Mouse (Mus musculus) heart, embryonic 12.5 days (tissue): ENCODE data around the gene Mapk3. TPM values are rescaled to one million over a fixed set of nuclear protein-coding genes. Genes with fewer than 3 reads are reported as not detected.
A peak's percentile ranks its signal among the peaks of the same experiment; 100 is the strongest.

Experiments
- ATAC-seq: fragments of 200-750 bp; cut with Nextera tagmentation; 2 replicates; pipeline ENCODE4 v1.8.0; 2017; ENCODE audit warnings: moderate TSS enrichment, moderate library complexity; ENCODE audit not compliant: insufficient number of reproducible peaks, low FRiP score
- H3K27ac ChIP-seq: fragments of 300-500 bp; sonication (generic); 2 replicates; pipeline ENCODE4 v1.5.1; 2016; ENCODE audit warnings: mild to moderate bottlenecking, moderate library complexity; ENCODE audit not compliant: poor library complexity, severe bottlenecking
- H3K27me3 ChIP-seq: fragments of 300-500 bp; sonication (generic); replicated peaks from 2 replicates; pipeline ENCODE4 v1.6.1; 2016; ENCODE audit warnings: mild to moderate bottlenecking, moderate library complexity
- H3K36me3 ChIP-seq: fragments of 300-500 bp; sonication (generic); 2 replicates; pipeline ENCODE4 v1.6.1; 2016; ENCODE audit warnings: mild to moderate bottlenecking, moderate library complexity
- H3K4me1 ChIP-seq: fragments of 300-500 bp; sonication (generic); replicated peaks from 2 replicates; pipeline ENCODE4 v1.6.1; 2016; ENCODE audit warnings: mild to moderate bottlenecking
- H3K4me2 ChIP-seq: fragments of 300-500 bp; sonication (generic); 2 replicates; pipeline ENCODE4 v1.6.1; 2016; ENCODE audit warnings: mild to moderate bottlenecking, moderate library complexity
- H3K4me3 ChIP-seq: fragments of 300-500 bp; sonication (generic); 2 replicates; pipeline ENCODE4 v1.5.1; 2016; ENCODE audit warnings: mild to moderate bottlenecking
- H3K9ac ChIP-seq: fragments of 300-500 bp; sonication (generic); 2 replicates; pipeline ENCODE4 v1.6.1; 2016; ENCODE audit warnings: mild to moderate bottlenecking, moderate library complexity
- H3K9me3 ChIP-seq: fragments of 300-500 bp; sonication (generic); replicated peaks from 2 replicates; pipeline ENCODE4 v1.6.1; 2016; ENCODE audit warnings: mild to moderate bottlenecking, moderate library complexity
- WGBS: fragments of 180-500 bp; shearing (Covaris S2); methylation state at CpG from one replicate; pipeline ENCODE4 v1.1.7; 2016; 5-methylcytosine and 5-hydroxymethylcytosine counted together
- polyA plus RNA-seq: library from polyadenylated mRNA; unstranded; fragments of >200 nt; fragmentation: Nextera tagmentation; extraction: Ambion mirVana; gene quantifications from 2 replicates; pipeline ENCODE4 v1.2.1, GENCODE M21; 2016

Gene Mapk3
- polyA plus RNA-seq, 1 experiment from 2014 or later, result 57.8 TPM

DNA sequence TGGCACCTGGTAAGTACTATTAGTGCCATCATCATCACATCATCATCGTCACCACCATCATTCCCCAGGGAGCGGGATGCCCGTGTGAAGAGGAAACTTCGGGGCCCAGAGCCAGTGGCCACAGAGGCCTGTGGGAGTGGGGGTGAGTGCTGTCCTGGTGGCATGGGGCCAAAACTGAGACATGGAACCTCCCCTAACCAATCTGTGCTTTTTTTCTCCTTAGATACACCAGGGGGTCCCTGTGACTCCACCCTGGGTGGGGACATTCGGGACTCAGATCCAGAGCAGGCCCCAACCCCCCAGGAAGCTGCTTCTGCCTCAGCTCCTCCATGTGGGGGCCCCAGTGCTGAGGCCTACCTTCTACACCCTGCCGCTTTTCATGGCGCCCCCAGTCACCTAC lies 25.1 kb downstream of the Mapk3 start:
- no peak overlapping the region for H3K4me2 ChIP-seq
- H3K27me3 ChIP-seq, result no peaks in the 10 kb centered on the region
- no peak overlapping the region for H3K27ac ChIP-seq
- H3K9me3 ChIP-seq, result no peaks in the 10 kb centered on the region
- ATAC-seq, result no peak
- H3K9ac ChIP-seq, result no peak overlapping the region
- H3K4me3 ChIP-seq, result no peak overlapping the region
- H3K4me1 ChIP-seq, result peaks cover 23% of the 10 kb centered on the region
- WGBS, result 86% methylated on average over 7 of the region's 7 CpGs
- H3K36me3 ChIP-seq, result peaks cover 57% of the 10 kb centered on the region

DNA sequence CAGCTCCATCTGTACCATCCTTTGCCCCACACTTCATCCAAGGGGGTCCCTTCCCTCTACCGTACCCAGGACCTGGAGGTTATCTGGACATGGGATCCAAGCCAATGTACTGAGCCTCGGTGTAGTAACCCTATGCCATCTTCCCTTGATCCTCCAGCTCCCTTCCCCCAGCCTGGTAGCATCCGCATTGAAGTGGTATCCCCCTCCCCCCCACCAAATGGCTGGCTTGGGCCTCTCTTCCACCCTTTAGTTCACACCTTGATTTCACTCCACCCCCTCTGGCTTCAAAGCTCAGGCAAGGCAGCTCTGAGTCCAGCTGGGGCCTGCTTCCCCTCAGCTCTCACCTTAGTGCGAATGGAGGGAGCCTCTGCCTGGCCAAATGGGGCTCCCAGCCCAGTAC lies 25.7 kb downstream of the Mapk3 start:
- ATAC-seq, result no peak
- H3K4me1 ChIP-seq, result peaks cover 18% of the 10 kb centered on the region
- H3K4me2 ChIP-seq, result no peak overlapping the region
- H3K4me3 ChIP-seq, result no peak overlapping the region
- H3K27ac ChIP-seq, result no peak overlapping the region
- no peaks in the 10 kb centered on the region for H3K27me3 ChIP-seq
- WGBS, result 54% methylated on average over 4 of the region's 4 CpGs
- H3K9me3 ChIP-seq, result no peaks in the 10 kb centered on the region
- H3K36me3 ChIP-seq, result peaks cover 63% of the 10 kb centered on the region
- no peak overlapping the region for H3K9ac ChIP-seq

- Histone ChIP-seq H3K36me3 (peaks cover 67% of the 10 kb centered on the region), H3K4me1 (peaks cover 18% of the 10 kb centered on the region)
- WGBS, result 89% methylated on average over 14 of the region's 14 CpGs
These were observed 26.7 kb downstream of the Mapk3 start for GRCm38 (mm10) chr7:126786142-126786541.

GRCm38 (mm10) chr7:126789141-126789540 lies 29.7 kb downstream of the Mapk3 start:
- no peaks in the 10 kb centered on the region for H3K9me3 ChIP-seq
- peaks cover 22% of the 10 kb centered on the region for H3K4me1 ChIP-seq
- no peak overlapping the region for H3K4me3 ChIP-seq
- ATAC-seq, result no peak
- 85% methylated on average over 4 of the region's 4 CpGs for WGBS
- no peak overlapping the region for H3K9ac ChIP-seq
- H3K27ac ChIP-seq, result no peak overlapping the region
- no peaks in the 10 kb centered on the region for H3K27me3 ChIP-seq
- H3K36me3 ChIP-seq, result peaks cover 66% of the 10 kb centered on the region
- H3K4me2 ChIP-seq, result no peak overlapping the region

More at GRCm38 (mm10) chr7:126786142-126786541, 26.7 kb downstream of the Mapk3 start:
- Histone ChIP-seq H3K4me3 (no peak overlapping the region), H3K9me3 (no peaks in the 10 kb centered on the region), H3K9ac (no peak overlapping the region), H3K27ac (no peak overlapping the region), H3K27me3 (no peaks in the 10 kb centered on the region), H3K4me2 (no peak overlapping the region)
- ATAC-seq, result no peak

GRCm38 (mm10) chr7:126791851-126792720 lies 32.7 kb downstream of the Mapk3 start, which contains the start of gene Ppp4c:
Ppp4c (minus strand) TSS chr7:126792496.
- Histone ChIP-seq H3K4me2 (peak within 1 kb of the TSS; percentile 76), H3K4me1 (peaks cover 47% of the 10 kb centered on the region), H3K9me3 (no peaks in the 10 kb centered on the region), H3K4me3 (peak within 1 kb of the TSS; percentile 85), H3K27ac (peak within 1 kb of the TSS; percentile 92), H3K9ac (peak within 1 kb of the TSS; percentile 94), H3K36me3 (peaks cover 66% of the 10 kb centered on the region), H3K27me3 (no peaks in the 10 kb centered on the region)
- peak; percentile 93 for ATAC-seq
- WGBS, result under 1% methylated on average over 72 of the region's 83 CpGs

DNA sequence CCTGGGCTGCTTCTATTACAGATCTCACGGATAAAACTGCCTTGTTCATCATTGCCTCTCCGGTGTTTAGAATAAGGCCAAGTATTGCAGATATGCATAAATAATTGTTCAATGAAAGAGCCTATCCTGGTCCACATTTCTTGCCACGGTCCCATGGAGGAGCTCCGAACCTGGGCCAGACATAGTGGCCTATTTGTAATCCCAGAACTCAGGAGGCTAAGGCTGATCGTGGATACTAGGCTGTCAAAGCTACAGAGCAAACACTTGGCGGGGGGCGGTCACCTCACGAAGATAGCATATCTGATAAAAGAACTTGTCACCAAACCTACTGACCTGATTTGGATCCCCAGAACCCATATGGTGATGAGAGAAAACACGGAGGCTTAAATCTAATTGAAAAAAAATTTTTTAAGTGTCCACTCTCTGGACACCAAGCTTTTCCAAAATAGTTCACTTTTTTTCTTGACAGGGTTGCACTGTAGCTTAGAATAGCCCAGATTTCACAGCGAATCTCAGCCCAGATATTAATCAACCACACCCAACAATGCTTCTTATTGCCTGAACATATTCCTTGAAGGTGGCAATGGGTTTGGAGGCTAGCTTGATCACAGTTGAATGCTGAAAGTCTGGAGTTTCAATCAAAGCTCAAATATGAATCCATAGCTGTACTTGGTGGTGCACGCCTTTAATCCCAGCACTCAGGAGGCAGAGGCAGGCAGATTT lies 33.5 kb downstream of the Mapk3 start:
- ATAC-seq, result peak; percentile 7; the same call in 1 of the 2 replicates
- Histone ChIP-seq H3K27me3 (no peaks in the 10 kb centered on the region), H3K27ac (peak overlapping the region; percentile 92), H3K9me3 (no peaks in the 10 kb centered on the region), H3K36me3 (peaks cover 65% of the 10 kb centered on the region), H3K4me3 (peak overlapping the region; percentile 85), H3K4me1 (peaks cover 55% of the 10 kb centered on the region), H3K4me2 (peak overlapping the region; percentile 76), H3K9ac (peak overlapping the region; percentile 94)
- WGBS, result 16% methylated on average over 11 of the region's 11 CpGs

- H3K4me3 ChIP-seq, result no peak overlapping the region
- H3K4me2 ChIP-seq, result peak overlapping the region; percentile 76; the same call in 1 of the 2 replicates
- H3K36me3 ChIP-seq, result peaks cover 57% of the 10 kb centered on the region
- no peak for ATAC-seq
- H3K27me3 ChIP-seq, result no peaks in the 10 kb centered on the region
- H3K9ac ChIP-seq, result no peak overlapping the region; the same call in 1 of the 2 replicates
- H3K9me3 ChIP-seq, result no peaks in the 10 kb centered on the region
- WGBS, result 64% methylated on average over 4 of the region's 4 CpGs
- no peak overlapping the region for H3K27ac ChIP-seq
- H3K4me1 ChIP-seq, result peaks cover 55% of the 10 kb centered on the region
These were observed 34.3 kb downstream of the Mapk3 start for GRCm38 (mm10) chr7:126793456-126794270.

DNA sequence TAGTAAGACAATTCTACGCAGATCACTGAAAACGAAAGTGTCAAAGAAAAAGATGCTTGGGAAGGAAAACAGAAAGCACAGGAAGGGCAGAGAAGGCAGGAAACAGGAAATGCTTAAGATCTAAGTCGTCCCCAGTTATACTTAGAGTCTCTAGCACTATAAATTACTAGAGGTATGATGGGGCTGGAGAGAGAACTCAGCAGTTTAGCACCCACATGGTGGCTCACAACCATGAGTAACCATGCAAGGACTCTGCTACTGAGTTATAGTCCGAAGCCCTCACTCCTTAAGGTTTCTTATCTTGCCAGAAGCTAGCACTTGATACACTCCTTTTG lies 34.8 kb downstream of the Mapk3 start:
- H3K9me3 ChIP-seq, result no peaks in the 10 kb centered on the region
- no peak overlapping the region for H3K4me3 ChIP-seq
- H3K27ac ChIP-seq, result no peak overlapping the region
- no peak overlapping the region for H3K4me2 ChIP-seq
- 53% methylated on average over 4 of the region's 4 CpGs for WGBS
- ATAC-seq, result no peak
- H3K9ac ChIP-seq, result no peak overlapping the region
- peaks cover 51% of the 10 kb centered on the region for H3K36me3 ChIP-seq
- peaks cover 53% of the 10 kb centered on the region for H3K4me1 ChIP-seq
- H3K27me3 ChIP-seq, result no peaks in the 10 kb centered on the region

GRCm38 (mm10) chr7:126795387-126796317 lies 36.3 kb downstream of the Mapk3 start:
- Histone ChIP-seq H3K27ac (no peak overlapping the region), H3K9me3 (no peaks in the 10 kb centered on the region), H3K36me3 (peaks cover 39% of the 10 kb centered on the region), H3K4me2 (peak overlapping the region; percentile 94; the same call in 1 of the 2 replicates), H3K4me3 (peak overlapping the region; percentile 89), H3K9ac (no peak overlapping the region), H3K27me3 (no peaks in the 10 kb centered on the region), H3K4me1 (peaks cover 59% of the 10 kb centered on the region)
- no peak for ATAC-seq
- whole genome bisulfite sequencing, result 79% methylated on average over 16 of the region's 16 CpGs

DNA sequence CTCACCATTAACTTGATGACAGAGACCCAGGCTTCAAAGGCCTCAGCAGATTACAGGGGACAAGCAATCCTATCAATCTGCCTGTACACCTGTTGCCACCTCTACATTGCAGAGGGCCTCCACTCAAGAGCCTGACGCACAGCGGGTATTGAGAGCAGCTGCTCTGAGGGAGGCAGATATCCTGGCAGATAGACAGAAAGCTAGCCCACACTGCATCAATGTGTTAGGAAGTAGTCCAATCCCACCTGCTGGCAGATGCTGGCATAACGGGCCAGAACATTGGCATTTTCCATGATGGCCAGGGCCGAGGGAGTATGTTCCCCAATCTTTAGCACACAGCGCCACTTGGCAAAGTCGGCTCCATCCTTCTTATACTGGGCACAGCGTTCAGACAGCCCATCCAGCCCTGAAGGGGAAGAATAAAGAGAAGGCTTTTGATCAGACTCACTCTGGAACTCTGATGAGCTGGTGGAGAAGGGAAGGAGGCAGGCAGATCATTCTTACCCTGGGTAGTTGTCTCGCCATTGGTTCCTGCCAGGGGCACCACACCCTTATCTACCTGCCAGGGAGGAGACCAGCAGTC lies 37.0 kb downstream of the Mapk3 start:
- no peaks in the 10 kb centered on the region for H3K9me3 ChIP-seq
- H3K36me3 ChIP-seq, result peaks cover 39% of the 10 kb centered on the region
- WGBS, result 73% methylated on average over 8 of the region's 8 CpGs
- H3K4me2 ChIP-seq, result peak overlapping the region; percentile 94
- peak overlapping the region; percentile 89 for H3K4me3 ChIP-seq
- H3K27me3 ChIP-seq, result no peaks in the 10 kb centered on the region
- no peak for ATAC-seq
- 0 out of 2 replicates have a peak overlapping the region, but pooled peaks have one; percentile 100 for H3K27ac ChIP-seq
- H3K4me1 ChIP-seq, result peaks cover 60% of the 10 kb centered on the region
- peak overlapping the region; percentile 98 for H3K9ac ChIP-seq
